Mouse (Mus musculus) liver, postnatal 0 days (tissue): Measurements from ENCODE around the gene Cstf1.

ENCODE experiments used
- CTCF ChIP-seq: sonication (generic); IDR thresholded peaks from 2 replicates; pipeline ENCODE4 v1.5.1; 2016; ENCODE audit warnings: antibody characterized with exemption, low read depth
- EP300 ChIP-seq: IDR thresholded peaks from 2 replicates; pipeline ENCODE4 v1.6.1; 2016; ENCODE audit warnings: antibody characterized with exemption, low read depth, mild to moderate bottlenecking

- no peak for TF ChIP-seq CTCF
- TF ChIP-seq EP300 = no peak
Observed at GRCm38 (mm10) chr2:172353218-172353617, 17.3 kb upstream of the Cstf1 start.
